Mouse (Mus musculus) liver, postnatal 0 days (tissue): ENCODE data around the gene Grifin. TPM values are rescaled to one million over a fixed set of nuclear protein-coding genes. Genes with fewer than 3 reads are reported as not detected.
A peak's percentile ranks its signal among the peaks of the same experiment; 100 is the strongest.

ENCODE experiments used
- ATAC-seq: fragments of 200-750 bp; cut with Nextera tagmentation; 2 replicates; pipeline ENCODE4 v1.8.0; 2017; ENCODE audit warnings: mild to moderate bottlenecking, moderate library complexity
- DNase-seq: peaks from one replicate; pipeline ENCODE4 v3.0.0-alpha.2; 2016
- H3K27ac ChIP-seq: fragments of 300-500 bp; sonication (generic); 2 replicates; pipeline ENCODE4 v1.5.1; 2014; ENCODE audit warnings: antibody characterized with exemption, moderate library complexity, mild to moderate bottlenecking, low read depth
- H3K27me3 ChIP-seq: fragments of 300-500 bp; sonication (generic); 2 replicates; pipeline ENCODE4 v1.6.1; 2014; ENCODE audit warnings: low read length, control low read depth, mixed read lengths; ENCODE audit not compliant: insufficient read depth
- H3K36me3 ChIP-seq: fragments of 300-500 bp; sonication (generic); replicated peaks from 2 replicates; pipeline ENCODE4 v1.6.1; 2014; ENCODE audit warnings: mild to moderate bottlenecking, control low read depth, low read length, moderate library complexity, mixed read lengths; ENCODE audit not compliant: insufficient read depth
- H3K4me1 ChIP-seq: fragments of 300-500 bp; sonication (generic); 2 replicates; pipeline ENCODE4 v1.6.1; 2014; ENCODE audit warnings: antibody characterized with exemption, mild to moderate bottlenecking, control low read depth; ENCODE audit not compliant: insufficient read depth
- H3K4me2 ChIP-seq: fragments of 300-500 bp; sonication (generic); 2 replicates; pipeline ENCODE4 v1.6.1; 2014; ENCODE audit warnings: low read depth, mild to moderate bottlenecking, low read length, moderate library complexity, mixed read lengths
- H3K4me3 ChIP-seq: fragments of 300-500 bp; sonication (generic); 2 replicates; pipeline ENCODE4 v1.5.1; 2014; ENCODE audit warnings: low read depth, low read length
- H3K9ac ChIP-seq: fragments of 300-500 bp; sonication (generic); replicated peaks from 2 replicates; pipeline ENCODE4 v1.6.1; 2014; ENCODE audit warnings: mild to moderate bottlenecking, moderate library complexity
- H3K9me3 ChIP-seq: fragments of 300-500 bp; sonication (generic); 2 replicates; pipeline ENCODE4 v1.6.1; 2016; ENCODE audit warnings: mild to moderate bottlenecking, control low read depth, low read length, mixed read lengths
- CTCF ChIP-seq: sonication (generic); IDR thresholded peaks from 2 replicates; pipeline ENCODE4 v1.5.1; 2016; ENCODE audit warnings: antibody characterized with exemption, low read depth
- EP300 ChIP-seq: IDR thresholded peaks from 2 replicates; pipeline ENCODE4 v1.6.1; 2016; ENCODE audit warnings: antibody characterized with exemption, low read depth, mild to moderate bottlenecking
- WGBS: fragments of 180-500 bp; shearing (Covaris S2); extraction: QIAGEN DNeasy Blood & Tissue Kit; methylation state at CpG from one replicate; pipeline ENCODE4 v1.1.7; 2014; ENCODE audit not compliant: insufficient replicate concordance; 5-methylcytosine and 5-hydroxymethylcytosine counted together
- polyA plus RNA-seq: library from polyadenylated mRNA; unstranded; fragments of >200 nt; fragmentation: Nextera tagmentation; extraction: Ambion mirVana; gene quantifications from 2 replicates; pipeline ENCODE4 v1.2.1, GENCODE M21; 2015

The Grifin gene
- polyA plus RNA-seq, 1 experiment from 2014 or later, result not detected

GRCm38 (mm10) chr5:140549306-140550047, 15.4 kb downstream of the Grifin start:
- Histone ChIP-seq H3K9me3 (no peaks in the 10 kb centered on the region), H3K4me2 (no peak overlapping the region), H3K4me1 (no peaks in the 10 kb centered on the region), H3K27ac (no peak overlapping the region), H3K36me3 (no peaks in the 10 kb centered on the region), H3K4me3 (no peak overlapping the region), H3K27me3 (no peaks in the 10 kb centered on the region), H3K9ac (no peak overlapping the region)
- 36% methylated on average over 17 of the region's 17 CpGs for WGBS
- DNase-seq (no peak), ATAC-seq (no peak)
- TF ChIP-seq EP300, result no peak
- no peak for TF ChIP-seq CTCF

GRCm38 (mm10) chr5:140546332-140546731, 18.5 kb downstream of the Grifin start:
- H3K27ac ChIP-seq, result no peak overlapping the region
- H3K36me3 ChIP-seq, result no peaks in the 10 kb centered on the region
- 89% methylated on average over 19 of the region's 19 CpGs for WGBS
- DNase-seq (no peak), ATAC-seq (no peak)
- no peaks in the 10 kb centered on the region for H3K9me3 ChIP-seq
- peak; percentile 48 for TF ChIP-seq CTCF
- TF ChIP-seq EP300, result no peak
- H3K27me3 ChIP-seq, result no peaks in the 10 kb centered on the region
- H3K4me1 ChIP-seq, result no peaks in the 10 kb centered on the region
- no peak overlapping the region for H3K9ac ChIP-seq
- H3K4me2 ChIP-seq, result no peak overlapping the region
- no peak overlapping the region for H3K4me3 ChIP-seq

- H3K36me3 ChIP-seq, result no peaks in the 10 kb centered on the region
- 63% methylated on average over 6 of the region's 6 CpGs for WGBS
Observed at GRCm38 (mm10) chr5:140545651-140546050, 19.2 kb downstream of the Grifin start.

GRCm38 (mm10) chr5:140542811-140543575, 21.9 kb downstream of the Grifin start:
- Histone ChIP-seq H3K27ac (no peak overlapping the region), H3K9ac (no peak overlapping the region), H3K27me3 (no peaks in the 10 kb centered on the region), H3K36me3 (no peaks in the 10 kb centered on the region), H3K4me2 (no peak overlapping the region), H3K4me3 (no peak overlapping the region), H3K9me3 (no peaks in the 10 kb centered on the region), H3K4me1 (no peaks in the 10 kb centered on the region)
- TF ChIP-seq CTCF, result no peak
- TF ChIP-seq EP300, result no peak
- 62% methylated on average over 9 of the region's 9 CpGs for WGBS
- DNase-seq (no peak), ATAC-seq (no peak)

More at GRCm38 (mm10) chr5:140545651-140546050, 19.2 kb downstream of the Grifin start:
- Histone ChIP-seq H3K9me3 (no peaks in the 10 kb centered on the region), H3K9ac (no peak overlapping the region), H3K4me2 (no peak overlapping the region), H3K27me3 (no peaks in the 10 kb centered on the region), H3K4me3 (no peak overlapping the region), H3K4me1 (no peaks in the 10 kb centered on the region), H3K27ac (no peak overlapping the region)
- ATAC-seq (no peak), DNase-seq (no peak)
- TF ChIP-seq CTCF (no peak), EP300 (no peak)

GRCm38 (mm10) chr5:140540106-140540505, 24.8 kb downstream of the Grifin start:
- Histone ChIP-seq H3K27ac (no peak overlapping the region), H3K4me1 (no peaks in the 10 kb centered on the region), H3K36me3 (no peaks in the 10 kb centered on the region), H3K9me3 (no peaks in the 10 kb centered on the region), H3K4me2 (no peak overlapping the region), H3K4me3 (no peak overlapping the region), H3K27me3 (no peaks in the 10 kb centered on the region), H3K9ac (no peak overlapping the region)
- WGBS, result 15% methylated on average over 8 of the region's 8 CpGs
- ATAC-seq, result peak; percentile 50; the same call in 1 of the 2 replicates
- peak; percentile 85 for DNase-seq
- peak; percentile 93 for TF ChIP-seq CTCF
- no peak for TF ChIP-seq EP300

GRCm38 (mm10) chr5:140538111-140538683, 26.7 kb downstream of the Grifin start:
- 84% methylated on average over 13 of the region's 13 CpGs for WGBS
- Histone ChIP-seq H3K9me3 (no peaks in the 10 kb centered on the region), H3K4me1 (no peaks in the 10 kb centered on the region), H3K27ac (no peak overlapping the region), H3K4me2 (no peak overlapping the region), H3K4me3 (no peak overlapping the region), H3K27me3 (no peaks in the 10 kb centered on the region), H3K9ac (no peak overlapping the region), H3K36me3 (no peaks in the 10 kb centered on the region)
- TF ChIP-seq EP300 (no peak), CTCF (no peak)
- DNase-seq, result no peak
- ATAC-seq, result no peak
